Mouse (Mus musculus): Measurements from ENCODE around the gene Nebl. TPM values are rescaled to one million over a fixed set of nuclear protein-coding genes. Genes with fewer than 3 reads are reported as not detected.

Gene Nebl
- polyA plus RNA-seq (2012; rRNA removed) (8.8 and 14.3 TPM in 2 replicates), polyA plus RNA-seq (2014; fragmentation: Nextera tagmentation; extraction: Ambion mirVana) (23.9 and 25.7 TPM in 2 replicates)

DNA sequence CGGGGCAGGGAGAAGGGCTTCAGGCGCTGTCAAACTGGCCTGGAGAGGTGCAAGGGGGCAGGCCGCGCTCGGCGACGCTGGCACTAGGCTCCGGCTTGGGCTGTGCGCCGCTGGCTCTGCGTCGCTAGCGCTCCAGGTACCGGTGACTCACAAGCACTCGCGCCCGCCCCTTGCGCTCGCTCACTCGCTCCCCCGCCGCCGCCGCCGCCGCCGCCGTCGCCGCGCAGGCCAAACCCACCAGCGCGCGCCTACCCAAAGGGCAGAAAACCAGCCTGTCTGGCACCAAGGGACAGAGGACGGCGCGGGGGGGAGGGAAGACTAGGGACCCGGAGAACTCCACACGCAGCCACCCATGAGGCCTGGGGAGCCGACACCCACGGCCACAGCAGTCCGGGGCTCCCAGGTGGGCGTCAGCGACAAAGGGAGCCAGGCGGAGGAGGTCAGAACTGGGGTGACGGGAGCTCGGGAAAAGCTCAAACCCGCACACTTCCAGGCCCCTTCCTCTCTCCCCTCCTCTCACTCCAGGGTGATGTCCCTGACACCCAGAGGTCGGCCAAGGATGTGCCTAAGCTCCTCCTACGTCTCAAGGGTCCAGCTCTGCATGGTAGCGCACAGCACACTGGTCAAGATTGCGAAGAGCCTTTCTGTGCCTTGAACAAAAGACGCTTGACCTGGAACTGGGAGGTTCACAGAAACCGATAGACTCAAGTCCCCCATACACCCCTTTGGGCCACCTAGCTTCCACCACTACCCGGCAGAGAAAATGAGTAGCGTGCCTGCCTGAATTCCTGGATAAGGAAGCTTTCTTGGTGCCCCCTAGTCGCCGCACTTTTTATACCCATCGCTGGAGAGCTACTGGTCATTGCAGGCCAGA is at the start of gene Nebl:
Nebl (minus strand) TSS at position 508 of the 874 bp plus-strand sequence.
- H3K4me1 ChIP-seq (ENCODE audit: control insufficient read depth, insufficient read depth, low read length) = peaks cover 8% of the 10 kb centered on the region
- no peak within 1 kb of the TSS for H3K27ac ChIP-seq (replicated peaks; ENCODE audit: low read depth, low read length)
- peaks cover 20% of the 10 kb centered on the region; the same call in 1 of the 2 replicates for H3K27me3 ChIP-seq (ENCODE audit: control insufficient read depth, insufficient read depth, low read length)
- H3K9me3 ChIP-seq (ENCODE audit: control insufficient read depth, low read length) = no peaks in the 10 kb centered on the region
- H3K4me2 ChIP-seq (replicated peaks; ENCODE audit: low read depth, low read length, severe bottlenecking) = peak within 1 kb of the TSS; percentile 100
- no peaks in the 10 kb centered on the region for H3K36me3 ChIP-seq (ENCODE audit: control insufficient read depth, insufficient read depth, low read length)
- DNase-seq (ENCODE audit: low spot score) = peak; percentile 40
- 1% methylated on average over 45 of the region's 59 CpGs for WGBS
- H3K4me3 ChIP-seq (replicated peaks; ENCODE audit: low read length) = peak within 1 kb of the TSS; percentile 63
- ATAC-seq (ENCODE audit: low FRiP score, low read depth) = peak; percentile 45
- peak within 1 kb of the TSS; percentile 65 for H3K9ac ChIP-seq (ENCODE audit: low read depth, low read length, severe bottlenecking)
- no peak for TF ChIP-seq POLR2A (IDR thresholded peaks at IDR 0.05; ENCODE audit: borderline replicate concordance, extremely low read depth, insufficient read depth, insufficient read length)

GRCm38 (mm10) chr2:17770246-17770825 is 39.1 kb upstream of the Nebl start:
- Histone ChIP-seq H3K27me3 (ENCODE audit: control insufficient read depth, insufficient read depth, low read length) (no peaks in the 10 kb centered on the region), H3K4me3 (replicated peaks; ENCODE audit: low read length) (no peak overlapping the region), H3K4me2 (replicated peaks; ENCODE audit: low read depth, low read length, severe bottlenecking) (no peak overlapping the region), H3K27ac (replicated peaks; ENCODE audit: low read depth, low read length) (no peak overlapping the region), H3K4me1 (ENCODE audit: control insufficient read depth, insufficient read depth, low read length) (no peaks in the 10 kb centered on the region), H3K9ac (ENCODE audit: low read depth, low read length, severe bottlenecking) (no peak overlapping the region), H3K36me3 (ENCODE audit: control insufficient read depth, insufficient read depth, low read length) (no peaks in the 10 kb centered on the region), H3K9me3 (ENCODE audit: control insufficient read depth, low read length) (no peaks in the 10 kb centered on the region)
- ATAC-seq (ENCODE audit: low FRiP score, low read depth) (no peak), DNase-seq (ENCODE audit: low spot score) (peak; percentile 15)
- no peak for TF ChIP-seq POLR2A (IDR thresholded peaks at IDR 0.05; ENCODE audit: borderline replicate concordance, extremely low read depth, insufficient read depth, insufficient read length)
- 85% methylated on average over 4 of the region's 4 CpGs for WGBS

- Histone ChIP-seq H3K27me3 (ENCODE audit: control insufficient read depth, insufficient read depth, low read length) (no peaks in the 10 kb centered on the region), H3K4me2 (replicated peaks; ENCODE audit: low read depth, low read length, severe bottlenecking) (no peak overlapping the region), H3K9ac (ENCODE audit: low read depth, low read length, severe bottlenecking) (no peak overlapping the region), H3K4me3 (replicated peaks; ENCODE audit: low read length) (no peak overlapping the region), H3K36me3 (ENCODE audit: control insufficient read depth, insufficient read depth, low read length) (no peaks in the 10 kb centered on the region), H3K4me1 (ENCODE audit: control insufficient read depth, insufficient read depth, low read length) (no peaks in the 10 kb centered on the region), H3K9me3 (ENCODE audit: control insufficient read depth, low read length) (no peaks in the 10 kb centered on the region), H3K27ac (replicated peaks; ENCODE audit: low read depth, low read length) (no peak overlapping the region)
- TF ChIP-seq POLR2A (IDR thresholded peaks at IDR 0.05; ENCODE audit: borderline replicate concordance, extremely low read depth, insufficient read depth, insufficient read length) = no peak
- 61% methylated on average over 5 of the region's 5 CpGs for WGBS
- DNase-seq (ENCODE audit: low spot score) (peak; percentile 14), ATAC-seq (ENCODE audit: low FRiP score, low read depth) (no peak)
These were observed 38.0 kb upstream of the Nebl start for GRCm38 (mm10) chr2:17769242-17769755.

DNA sequence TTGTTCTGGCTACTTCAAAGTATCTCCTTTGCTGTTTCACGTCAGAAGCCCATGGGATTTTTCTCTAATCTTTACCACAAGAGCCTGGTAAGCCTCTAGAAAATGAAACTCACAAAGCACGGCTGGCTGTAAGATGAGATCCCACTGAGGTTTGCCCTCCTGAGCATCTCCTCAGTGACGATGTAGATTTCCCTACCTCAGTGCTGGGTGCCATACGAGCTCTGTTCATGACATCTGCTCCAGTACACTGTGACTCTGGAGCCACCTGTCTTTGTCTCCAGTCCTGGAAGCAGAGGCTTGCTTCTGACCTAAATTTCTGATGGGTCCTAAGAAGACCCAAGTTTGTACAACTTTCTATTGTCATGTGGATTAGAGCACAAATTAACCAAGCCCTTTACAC is 25.0 kb upstream of the Nebl start:
- Histone ChIP-seq H3K9me3 (ENCODE audit: control insufficient read depth, low read length) (no peaks in the 10 kb centered on the region), H3K27me3 (ENCODE audit: control insufficient read depth, insufficient read depth, low read length) (no peaks in the 10 kb centered on the region), H3K4me1 (ENCODE audit: control insufficient read depth, insufficient read depth, low read length) (no peaks in the 10 kb centered on the region), H3K27ac (replicated peaks; ENCODE audit: low read depth, low read length) (no peak overlapping the region), H3K4me2 (replicated peaks; ENCODE audit: low read depth, low read length, severe bottlenecking) (no peak overlapping the region), H3K4me3 (replicated peaks; ENCODE audit: low read length) (no peak overlapping the region), H3K36me3 (ENCODE audit: control insufficient read depth, insufficient read depth, low read length) (no peaks in the 10 kb centered on the region), H3K9ac (ENCODE audit: low read depth, low read length, severe bottlenecking) (no peak overlapping the region)
- DNase-seq (ENCODE audit: low spot score) (no peak), ATAC-seq (ENCODE audit: low FRiP score, low read depth) (no peak)
- TF ChIP-seq POLR2A (IDR thresholded peaks at IDR 0.05; ENCODE audit: borderline replicate concordance, extremely low read depth, insufficient read depth, insufficient read length) = no peak
- WGBS = 33% methylated on average over 4 of the region's 4 CpGs

DNA sequence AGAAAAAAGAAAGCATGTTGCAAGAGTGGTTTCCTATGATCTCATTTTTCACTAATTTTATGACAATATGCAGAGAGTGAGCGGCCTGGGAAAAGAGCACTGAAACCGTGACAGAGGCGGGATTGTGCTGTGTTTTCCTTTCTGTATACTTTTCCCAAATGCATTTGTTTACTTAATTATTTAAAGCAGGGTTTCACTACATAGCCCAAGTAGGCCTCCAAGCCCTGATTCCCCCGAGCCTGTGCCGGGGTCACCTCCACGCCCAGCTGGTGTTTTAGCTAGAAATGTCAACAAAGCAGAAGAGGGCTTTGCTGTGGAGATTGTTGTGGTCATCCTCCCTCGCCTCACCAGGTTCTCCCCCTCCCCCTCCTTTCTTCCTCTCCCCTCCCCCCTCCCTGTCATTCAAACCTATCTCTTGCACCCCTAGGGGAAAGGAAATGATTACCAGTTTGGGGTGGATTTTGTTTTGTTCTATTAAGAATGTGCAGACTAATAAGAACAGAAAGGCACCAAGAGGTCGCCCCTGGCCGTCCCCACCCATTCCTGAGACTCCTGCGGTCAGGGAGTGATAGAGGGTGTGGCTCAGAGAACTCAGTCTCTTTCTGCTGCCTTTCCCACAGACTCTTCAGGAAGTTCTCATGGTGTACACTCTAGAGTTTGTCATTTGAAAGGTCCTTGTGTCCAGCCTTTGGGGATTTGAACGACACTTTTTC is 10.9 kb upstream of the Nebl start:
- TF ChIP-seq POLR2A (IDR thresholded peaks at IDR 0.05; ENCODE audit: borderline replicate concordance, extremely low read depth, insufficient read depth, insufficient read length) = no peak
- WGBS = 10% methylated on average over 11 of the region's 11 CpGs
- Histone ChIP-seq H3K9ac (ENCODE audit: low read depth, low read length, severe bottlenecking) (no peak overlapping the region), H3K4me3 (replicated peaks; ENCODE audit: low read length) (peak overlapping the region; percentile 27), H3K9me3 (ENCODE audit: control insufficient read depth, low read length) (no peaks in the 10 kb centered on the region; the same call in 1 of the 2 replicates), H3K27ac (replicated peaks; ENCODE audit: low read depth, low read length) (no peak overlapping the region), H3K27me3 (ENCODE audit: control insufficient read depth, insufficient read depth, low read length) (no peaks in the 10 kb centered on the region), H3K36me3 (ENCODE audit: control insufficient read depth, insufficient read depth, low read length) (no peaks in the 10 kb centered on the region), H3K4me2 (replicated peaks; ENCODE audit: low read depth, low read length, severe bottlenecking) (peak overlapping the region; percentile 43), H3K4me1 (ENCODE audit: control insufficient read depth, insufficient read depth, low read length) (peaks cover 5% of the 10 kb centered on the region; the same call in 1 of the 2 replicates)
- ATAC-seq (ENCODE audit: low FRiP score, low read depth) (peak; percentile 49; the same call in 1 of the 2 replicates), DNase-seq (ENCODE audit: low spot score) (peak; percentile 35)
